Mouse (Mus musculus) ES-Bruce4 (cell line): ENCODE measurements around the gene Sez6.

ENCODE experiments used
- CTCF ChIP-seq: IDR thresholded peaks from one replicate; pipeline ENCODE4 v1.8.1; 2011; ENCODE audit warnings: low read depth, low read length
- EP300 ChIP-seq: IDR thresholded peaks from 2 replicates; pipeline ENCODE4 v1.6.1; 2011; ENCODE audit warnings: low read depth, low read length; ENCODE audit not compliant: insufficient read depth

- no peak for TF ChIP-seq CTCF
- TF ChIP-seq EP300 = no peak
These were observed 45.4 kb upstream of the Sez6 start for GRCm38 (mm10) chr11:77885246-77885575.
